Mouse (Mus musculus): ENCODE measurements at regions not wholly inside any gene's neighbourhood (a gene's known extent, or its start where the extent isn't known, plus 50 kb on each side); places are given as distances from the start of the nearest gene placed in this dataset.

DNA sequence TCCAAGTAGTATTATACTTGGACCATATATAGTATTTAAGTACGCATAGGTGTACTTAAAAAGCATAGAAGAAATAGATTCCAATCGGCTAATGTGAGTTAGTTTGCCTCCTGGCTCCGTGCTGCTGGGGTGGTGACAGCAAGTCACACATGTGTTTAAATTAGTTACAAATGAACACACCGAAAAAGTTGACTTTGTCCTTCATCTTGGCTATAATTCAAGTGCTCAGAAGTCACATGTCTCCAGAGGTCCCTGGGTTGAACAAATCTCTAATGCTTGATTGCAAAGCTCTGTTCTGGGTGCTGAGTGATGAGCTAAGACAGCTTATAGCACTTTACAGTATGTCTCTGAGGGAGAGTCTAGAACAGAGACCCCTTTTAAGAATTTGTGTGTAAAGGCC lies 121.7 kb downstream of the Ndfip2 start:
- no peaks in the 10 kb centered on the region for H3K9me3 ChIP-seq (replicated peaks; ENCODE audit: insufficient read depth, low read length)
- H3K36me3 ChIP-seq (ENCODE audit: control insufficient read depth in 1 of 2, insufficient read depth in 2 of 2, low read length in 2 of 2): no peaks in the 10 kb centered on the region
- H3K27me3 ChIP-seq (ENCODE audit: control insufficient read depth in 1 of 2, insufficient read depth in 2 of 2, low read length in 2 of 2): no peaks in the 10 kb centered on the region
- DNase-seq (ENCODE audit: low read depth, low spot score): no peak
- H3K9ac ChIP-seq (ENCODE audit: control insufficient read depth, low read depth, low read length, poor library complexity, severe bottlenecking): no peak overlapping the region
- H3K4me3 ChIP-seq (ENCODE audit: control insufficient read depth in 1 of 2, insufficient read depth in 1 of 2, low read depth in 2 of 2, low read length in 2 of 2): no peak overlapping the region
- no peaks in the 10 kb centered on the region for H3K4me1 ChIP-seq (ENCODE audit: control insufficient read depth in 1 of 2, insufficient read depth in 2 of 2, low read length in 2 of 2)
- no peak overlapping the region for H3K27ac ChIP-seq (ENCODE audit: control insufficient read depth, low read depth, low read length)
- TF ChIP-seq UBTF (IDR thresholded peaks at IDR 0.05; ENCODE audit: borderline replicate concordance, insufficient read depth, low read depth, low read length) (no peak), BHLHE40 (IDR thresholded peaks at IDR 0.05; ENCODE audit: borderline replicate concordance, low read depth, low read length) (no peak), CTCF (IDR thresholded peaks at IDR 0.05 in 2 of 3, conservative IDR thresholded peaks at IDR 0.05 in 1 of 3; ENCODE audit: control insufficient read depth in 1 of 3, insufficient read depth in 1 of 3, low read depth in 2 of 3, low read length in 3 of 3, poor library complexity in 1 of 3, severe bottlenecking in 1 of 3) (no peak), ZKSCAN1 (IDR thresholded peaks at IDR 0.05; ENCODE audit: low read depth, low read length) (no peak), NRF1 (IDR thresholded peaks at IDR 0.05; ENCODE audit: insufficient read depth, low read depth, low read length, poor library complexity, severe bottlenecking) (no peak), EP300 (IDR thresholded peaks at IDR 0.05; ENCODE audit: low read depth in 1 of 2, low read length in 2 of 2) (no peak), KAT2A (conservative IDR thresholded peaks at IDR 0.05; ENCODE audit: low read depth, low read length) (no peak), ETS1 (IDR thresholded peaks at IDR 0.05; ENCODE audit: low read depth, low read length) (no peak), HCFC1 (IDR thresholded peaks at IDR 0.05; ENCODE audit: low read depth, low read length) (no peak), POLR2AphosphoS2 (IDR thresholded peaks at IDR 0.05; ENCODE audit: low read length) (no peak), USF1 (IDR thresholded peaks at IDR 0.05; ENCODE audit: low read depth, low read length) (no peak), POLR2A (IDR thresholded peaks at IDR 0.05; ENCODE audit: control insufficient read depth in 1 of 2, insufficient read depth in 1 of 2, low read depth in 1 of 2, low read length in 2 of 2, poor library complexity in 1 of 2) (no peak), CHD2 (IDR thresholded peaks at IDR 0.05; ENCODE audit: low read length) (no peak), GATA1 (IDR thresholded peaks at IDR 0.05; ENCODE audit: low read depth, low read length) (no peak), E2F4 (IDR thresholded peaks at IDR 0.05; ENCODE audit: borderline replicate concordance, low read depth, low read length) (no peak)
- no peaks in the 10 kb centered on the region for H3K79me2 ChIP-seq (ENCODE audit: control insufficient read depth, insufficient read depth, low read length, poor library complexity)

DNA sequence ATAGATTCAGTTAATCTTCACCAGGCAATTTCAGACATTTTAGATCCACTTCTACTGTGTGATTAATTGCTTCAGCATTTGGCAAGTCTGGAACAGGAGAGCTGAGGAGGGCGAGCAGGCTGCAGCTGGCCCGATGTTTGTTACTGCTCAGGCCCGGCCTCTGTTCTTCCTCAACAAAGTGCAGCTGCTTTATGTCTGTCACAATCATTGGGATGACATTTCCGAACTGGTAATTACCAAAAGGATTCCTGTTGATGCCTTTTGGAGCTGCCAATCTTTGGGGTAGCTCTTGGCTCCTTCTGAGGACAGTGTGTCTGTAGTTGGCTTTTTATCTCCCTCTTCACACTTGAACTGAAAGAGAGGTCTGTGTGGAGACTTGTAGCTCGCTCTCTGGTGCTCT lies 119.4 kb downstream of the Ndfip2 start:
- TF ChIP-seq GABPA (IDR thresholded peaks at IDR 0.05; ENCODE audit: low read depth, low read length) (no peak), USF1 (IDR thresholded peaks at IDR 0.05; ENCODE audit: low read depth, low read length) (no peak), ETS1 (IDR thresholded peaks at IDR 0.05; ENCODE audit: low read depth, low read length) (no peak), E2F4 (IDR thresholded peaks at IDR 0.05; ENCODE audit: borderline replicate concordance, low read depth, low read length) (no peak), USF2 (IDR thresholded peaks at IDR 0.05; ENCODE audit: borderline replicate concordance in 1 of 2, insufficient read depth in 1 of 2, low read depth in 1 of 2, low read length in 2 of 2) (no peak), TCF12 (IDR thresholded peaks at IDR 0.05; ENCODE audit: low read depth, low read length) (no peak), ELF1 (IDR thresholded peaks at IDR 0.05; ENCODE audit: low read depth, low read length) (no peak), ZMIZ1 (IDR thresholded peaks at IDR 0.05; ENCODE audit: low read depth, low read length) (no peak), RCOR1 (IDR thresholded peaks at IDR 0.05; ENCODE audit: low read depth, low read length) (no peak), MXI1 (IDR thresholded peaks at IDR 0.05; ENCODE audit: low read depth, low read length) (no peak), BHLHE40 (IDR thresholded peaks at IDR 0.05; ENCODE audit: borderline replicate concordance, low read depth, low read length) (no peak), TAL1 (IDR thresholded peaks at IDR 0.05; ENCODE audit: low read length) (no peak), MAX (IDR thresholded peaks at IDR 0.05; ENCODE audit: low read length) (no peak)
- H3K79me2 ChIP-seq (ENCODE audit: control insufficient read depth, insufficient read depth, low read length, poor library complexity): no peaks in the 10 kb centered on the region
- H3K9ac ChIP-seq (ENCODE audit: control insufficient read depth, low read depth, low read length, poor library complexity, severe bottlenecking): no peak overlapping the region
- no peak overlapping the region for H3K27ac ChIP-seq (ENCODE audit: control insufficient read depth, low read depth, low read length)
- H3K4me3 ChIP-seq (ENCODE audit: control insufficient read depth in 1 of 2, insufficient read depth in 1 of 2, low read depth in 2 of 2, low read length in 2 of 2): no peak overlapping the region
- H3K4me1 ChIP-seq (ENCODE audit: control insufficient read depth in 1 of 2, insufficient read depth in 2 of 2, low read length in 2 of 2): no peaks in the 10 kb centered on the region
- no peaks in the 10 kb centered on the region for H3K9me3 ChIP-seq (replicated peaks; ENCODE audit: insufficient read depth, low read length)
- no peak for DNase-seq (ENCODE audit: low read depth, low spot score)
- H3K36me3 ChIP-seq (ENCODE audit: control insufficient read depth in 1 of 2, insufficient read depth in 2 of 2, low read length in 2 of 2): no peaks in the 10 kb centered on the region
- no peaks in the 10 kb centered on the region for H3K27me3 ChIP-seq (ENCODE audit: control insufficient read depth in 1 of 2, insufficient read depth in 2 of 2, low read length in 2 of 2)
